Mouse (Mus musculus): ENCODE measurements around the gene Mt3.

Gene Mt3

DNA sequence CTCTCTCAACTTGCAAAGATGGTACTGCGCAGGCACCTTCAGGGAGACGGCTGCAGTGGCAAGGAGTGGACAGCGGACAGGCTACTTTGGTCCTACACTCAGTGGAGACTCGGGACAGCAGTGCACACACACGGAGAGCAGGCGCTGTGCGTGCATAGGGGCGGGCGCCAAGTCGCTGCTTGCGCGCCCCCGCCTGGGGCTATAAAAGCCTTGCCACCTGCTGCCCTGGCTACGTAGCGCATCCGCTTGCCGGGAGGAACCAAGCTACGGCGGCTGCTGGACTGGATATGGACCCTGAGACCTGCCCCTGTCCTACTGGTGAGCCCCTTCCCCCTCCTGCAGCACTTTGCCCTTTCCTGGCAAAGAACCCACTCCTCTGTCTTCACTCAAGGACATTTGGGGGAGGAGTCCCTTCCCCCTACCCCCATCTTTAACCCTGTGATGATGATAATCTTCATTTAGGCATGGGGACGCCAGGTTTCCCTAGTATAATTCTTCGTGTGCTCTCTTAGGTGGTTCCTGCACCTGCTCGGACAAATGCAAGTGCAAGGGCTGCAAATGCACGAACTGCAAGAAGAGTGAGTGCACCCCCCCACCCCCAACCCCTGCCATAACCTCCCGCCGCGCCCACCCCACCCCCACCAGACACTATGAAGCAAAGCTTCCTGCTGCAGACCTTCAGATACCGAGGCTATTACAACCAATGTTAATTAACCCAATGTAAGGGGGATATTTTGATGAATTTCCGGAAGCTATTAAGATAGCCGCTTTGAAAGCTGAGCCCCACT, at the start of gene Mt3:
Gene Mt3 (plus strand): TSS at position 95 of the 788 bp plus-strand sequence.
- DNase-seq = peak; percentile 93

DNA sequence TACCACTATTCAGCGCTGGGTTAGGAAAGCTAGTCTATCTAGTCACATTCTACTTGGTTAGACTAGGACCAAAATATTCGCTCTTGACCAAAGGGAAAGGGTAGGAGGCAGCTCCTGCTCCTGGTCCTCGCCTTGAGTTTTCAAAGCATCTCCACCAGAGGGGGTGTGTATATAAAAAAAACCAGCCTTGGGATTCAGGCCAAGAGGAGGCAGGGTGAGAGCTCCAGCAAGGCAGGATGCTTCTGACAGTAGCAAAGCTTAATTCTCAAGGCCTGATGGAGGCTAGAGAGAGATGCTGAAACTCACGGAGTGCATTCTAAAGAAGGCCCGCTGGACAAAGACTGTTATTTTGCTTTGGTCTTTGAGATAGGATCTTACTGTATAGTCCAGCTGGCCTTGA, 48.3 kb upstream of the Mt3 start:
- peak; percentile 55 for DNase-seq

DNA sequence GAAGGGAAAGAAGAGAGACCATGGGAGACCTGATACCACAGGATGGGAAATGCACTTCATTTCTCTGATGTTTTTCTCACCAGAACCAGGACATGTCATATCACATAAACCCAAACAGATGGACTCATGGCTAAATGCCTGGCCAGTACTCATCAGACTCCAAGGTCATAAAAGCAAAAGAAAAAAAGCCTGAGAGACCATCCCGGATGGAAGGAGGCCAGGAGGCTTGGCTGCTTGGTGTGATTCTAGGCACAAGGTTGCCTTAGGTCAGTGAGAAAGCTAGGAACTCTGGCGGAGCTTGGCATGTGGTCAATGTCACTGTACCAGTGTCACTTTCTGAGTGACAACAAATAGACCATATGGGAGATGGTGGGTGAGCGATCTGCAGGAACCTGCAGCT, 44.5 kb upstream of the Mt3 start:
- DNase-seq = peak; percentile 93

- DNase-seq = no peak
Measured at GRCm38 (mm10) chr8:94109396-94109795, 43.0 kb upstream of the Mt3 start.

DNA sequence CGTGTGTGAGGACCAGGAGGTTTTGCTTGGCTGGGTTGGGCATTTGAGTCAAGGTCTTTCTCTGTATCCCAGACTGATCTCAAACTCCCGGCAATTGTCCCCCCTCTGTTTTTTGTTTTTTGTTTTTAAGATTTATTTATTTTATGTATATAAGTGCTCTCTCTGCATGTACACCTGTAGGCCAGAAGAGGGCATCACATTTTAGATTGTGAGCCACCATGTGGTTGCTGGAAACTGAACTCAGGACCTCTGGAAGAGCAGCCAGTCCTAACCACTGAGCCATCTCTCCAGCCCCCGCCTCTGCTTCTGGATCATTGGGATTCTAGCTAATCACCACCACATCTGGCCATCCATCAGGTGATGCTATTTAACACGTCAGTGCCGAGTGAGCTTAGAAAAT, 42.6 kb upstream of the Mt3 start:
- DNase-seq = no peak

DNA sequence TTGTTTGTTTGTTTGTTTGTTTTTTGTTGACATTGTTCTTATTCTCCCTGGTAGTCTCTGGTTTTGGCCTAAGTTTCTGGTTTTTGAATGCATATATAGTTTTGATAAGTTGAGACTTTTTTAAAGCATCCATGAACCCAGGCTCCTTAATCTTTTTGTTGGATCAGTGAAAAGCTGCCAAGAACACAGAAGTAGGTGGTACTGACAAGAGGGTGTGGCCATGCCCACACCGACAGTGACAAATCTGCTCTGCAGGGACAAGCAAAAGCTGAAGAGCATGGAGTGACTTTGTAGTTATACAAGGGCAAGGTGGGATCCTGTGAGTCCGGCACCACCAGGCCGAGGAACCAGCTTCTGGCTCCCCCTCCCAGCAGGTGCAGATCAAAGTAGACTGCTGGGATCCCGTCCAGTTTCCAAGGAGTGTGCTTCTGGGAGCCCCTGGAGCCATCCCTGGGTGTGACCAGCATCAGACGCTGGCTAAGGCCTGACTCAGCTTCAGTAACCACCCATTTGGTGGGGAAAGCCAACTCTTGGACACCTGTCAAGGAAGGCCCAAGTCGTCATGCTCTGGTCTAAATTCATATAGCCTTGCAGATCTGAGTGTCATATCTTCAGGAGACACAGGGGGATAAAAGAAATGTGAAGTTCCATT, 41.8 kb upstream of the Mt3 start:
- DNase-seq = no peak

GRCm38 (mm10) chr8:94113435-94113834, 39.0 kb upstream of the Mt3 start:
- DNase-seq = no peak

- no peak for DNase-seq
Measured at GRCm38 (mm10) chr8:94113972-94114371, 38.4 kb upstream of the Mt3 start.

GRCm38 (mm10) chr8:94118776-94119430, 33.5 kb upstream of the Mt3 start:
- no peak for DNase-seq

- no peak for DNase-seq
Measured at GRCm38 (mm10) chr8:94121625-94122024, 30.8 kb upstream of the Mt3 start.

- no peak for DNase-seq
Measured at GRCm38 (mm10) chr8:94122711-94123468, 29.5 kb upstream of the Mt3 start.

DNA sequence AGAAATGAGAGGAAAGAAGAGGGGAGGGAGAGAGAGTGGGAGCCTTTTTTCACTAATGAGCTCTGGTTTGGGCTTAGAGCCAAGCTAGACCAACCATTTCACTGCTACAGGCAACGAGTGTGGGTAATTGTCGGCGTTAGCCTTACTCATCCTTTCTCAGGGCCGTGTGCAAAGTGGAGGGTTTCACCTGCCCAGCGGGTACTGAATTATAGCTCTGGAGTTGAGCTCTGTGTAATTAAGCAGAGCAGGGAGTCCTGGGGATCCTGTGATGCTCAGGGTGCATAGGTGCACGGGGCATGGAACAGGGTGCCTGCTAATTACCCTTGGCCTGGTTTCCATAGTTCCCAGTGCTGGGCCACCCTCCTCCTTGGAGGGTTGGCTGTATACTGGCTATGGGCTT, 24.7 kb upstream of the Mt3 start:
- DNase-seq = no peak

- no peak for DNase-seq
Measured at GRCm38 (mm10) chr8:94129133-94129789, 23.1 kb upstream of the Mt3 start.

GRCm38 (mm10) chr8:94130126-94130525, 22.3 kb upstream of the Mt3 start:
- DNase-seq = no peak

- no peak for DNase-seq
Measured at GRCm38 (mm10) chr8:94132096-94132495, 20.3 kb upstream of the Mt3 start.

DNA sequence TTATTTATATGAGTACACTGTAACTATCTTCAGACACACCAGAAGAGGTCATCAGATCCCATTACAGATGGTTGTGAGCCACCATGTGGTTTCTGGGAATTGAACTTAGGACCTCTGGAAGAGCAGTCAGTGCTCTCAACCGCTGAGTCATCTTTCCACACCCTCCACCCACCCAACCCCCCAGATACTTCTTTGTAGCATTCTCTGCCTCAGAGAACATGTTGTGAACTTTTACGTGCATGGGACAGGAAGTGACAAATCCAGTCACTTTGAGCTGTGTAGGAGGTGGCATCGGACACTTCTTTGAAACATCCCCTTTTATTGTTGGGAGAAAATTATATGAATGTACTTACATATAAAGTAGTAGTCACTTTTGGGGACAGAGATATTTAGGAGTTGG, 17.8 kb upstream of the Mt3 start:
- DNase-seq = peak; percentile 89

- DNase-seq = no peak
Measured at GRCm38 (mm10) chr8:94135556-94135955, 16.9 kb upstream of the Mt3 start.

- no peak for DNase-seq
Measured at GRCm38 (mm10) chr8:94136192-94136591, 16.2 kb upstream of the Mt3 start.

- no peak for DNase-seq
Measured at GRCm38 (mm10) chr8:94136933-94137332, 15.5 kb upstream of the Mt3 start, which contains the start of gene Mt4. Mt4 (plus strand) TSS chr8:94137197.

DNA sequence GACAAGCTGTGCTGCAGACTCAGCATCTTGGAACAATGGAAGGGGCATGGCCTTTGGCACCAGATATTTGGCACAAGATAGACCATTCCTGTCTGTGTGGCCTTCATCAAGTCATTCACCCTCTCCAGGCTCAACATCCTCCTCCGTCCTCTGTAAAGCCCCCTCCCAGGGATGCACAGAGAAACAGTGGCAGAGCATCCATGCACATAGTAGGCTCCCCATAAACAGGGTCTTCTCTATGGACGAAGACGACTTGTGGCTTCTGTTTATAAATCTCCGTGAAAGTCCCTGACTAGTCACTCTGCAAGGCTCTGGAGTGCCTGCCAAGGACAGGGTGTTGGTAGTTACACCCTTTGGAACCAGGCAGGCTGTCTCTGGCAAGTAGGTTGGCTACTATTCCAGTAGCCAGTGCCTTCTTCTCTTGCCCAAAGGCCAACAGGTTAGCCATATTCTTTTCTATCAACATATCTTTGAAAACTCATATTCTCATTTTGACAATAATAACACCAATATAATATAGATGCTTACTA, 12.1 kb upstream of the Mt3 start:
- DNase-seq = no peak

DNA sequence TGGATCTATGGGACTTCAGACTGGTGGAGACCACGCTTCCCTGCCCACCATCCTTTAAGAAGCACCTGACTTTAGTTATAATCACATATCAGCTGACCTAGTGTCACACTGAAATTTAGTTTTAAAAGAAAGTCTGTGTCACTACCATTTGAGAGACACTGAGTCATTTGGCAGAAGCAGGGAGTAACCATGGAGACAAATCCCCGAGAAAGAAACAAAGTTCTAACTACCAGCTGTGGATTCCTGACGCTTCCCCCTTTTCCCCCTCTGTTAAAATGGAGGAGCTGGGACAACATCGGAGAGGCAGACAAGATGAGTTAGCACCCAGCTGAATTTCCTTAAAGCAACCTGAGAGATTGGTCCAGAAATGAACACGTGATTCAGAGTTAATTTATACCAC, 4.2 kb upstream of the Mt3 start:
- no peak for DNase-seq

DNA sequence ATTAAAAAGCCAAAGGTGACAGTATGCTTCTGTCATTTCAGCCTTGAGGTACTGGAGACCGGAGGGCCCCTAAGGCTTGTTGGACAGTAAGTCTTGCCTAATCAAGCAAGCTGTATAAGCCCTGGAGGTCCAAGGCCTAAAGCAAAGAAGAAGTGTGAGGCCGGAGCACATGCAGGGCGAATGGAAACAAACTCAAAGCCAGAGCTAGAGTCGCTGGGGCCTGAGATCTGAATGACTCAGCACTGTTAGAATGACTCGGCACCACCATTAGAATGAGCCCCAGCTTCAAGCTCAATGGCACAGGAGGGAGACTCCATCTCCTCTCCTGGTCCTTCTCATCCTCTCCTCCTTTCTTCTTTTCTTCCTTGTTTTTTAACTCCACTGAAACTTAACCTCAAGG, 1.5 kb upstream of the Mt3 start:
- DNase-seq = no peak
